Mouse (Mus musculus) embryonic facial prominence, embryonic 11.5 days (tissue): ENCODE data around the gene Hist1h3a. TPM values are rescaled to one million over a fixed set of nuclear protein-coding genes. Genes with fewer than 3 reads are reported as not detected.
"Not testable (repeated sequence)": the region's sequence is repeated elsewhere in the genome, so short reads cannot be mapped to it uniquely, and the experiment has no call there.

ENCODE experiments used
- ATAC-seq: fragments of 200-750 bp; cut with Nextera tagmentation; replicated peaks from 2 replicates; pipeline ENCODE4 v1.8.0; 2017; ENCODE audit warnings: low read depth; ENCODE audit not compliant: insufficient number of reproducible peaks, low FRiP score, low TSS enrichment
- DNase-seq: peaks from one replicate; pipeline ENCODE4 v3.0.0-alpha.2; 2015; ENCODE audit warnings: low spot score
- H3K27ac ChIP-seq: fragments of 300-500 bp; sonication (generic); replicated peaks from 2 replicates; pipeline ENCODE4 v1.5.1; 2014; ENCODE audit warnings: mild to moderate bottlenecking, low read depth, low read length, control low read depth
- H3K27me3 ChIP-seq: fragments of 300-500 bp; sonication (generic); 2 replicates; pipeline ENCODE4 v1.6.1; 2014; ENCODE audit warnings: mild to moderate bottlenecking, low read length, moderate library complexity, mixed read lengths; ENCODE audit not compliant: control insufficient read depth, insufficient read depth
- H3K36me3 ChIP-seq: fragments of 300-500 bp; sonication (generic); replicated peaks from 2 replicates; pipeline ENCODE4 v1.6.1; 2014; ENCODE audit warnings: low read depth, mild to moderate bottlenecking, low read length, moderate library complexity, mixed read lengths; ENCODE audit not compliant: control insufficient read depth, insufficient read depth
- H3K4me1 ChIP-seq: fragments of 300-500 bp; sonication (generic); 2 replicates; pipeline ENCODE4 v1.6.1; 2014; ENCODE audit warnings: low read length, mixed read lengths; ENCODE audit not compliant: control insufficient read depth, insufficient read depth
- H3K4me2 ChIP-seq: fragments of 300-500 bp; sonication (generic); 2 replicates; pipeline ENCODE4 v1.6.1; 2014; ENCODE audit warnings: low read depth, mild to moderate bottlenecking, control low read depth, low read length, moderate library complexity
- H3K4me3 ChIP-seq: fragments of 300-500 bp; sonication (generic); 2 replicates; pipeline ENCODE4 v1.5.1; 2014; ENCODE audit warnings: low read depth, low read length, control low read depth
- H3K9ac ChIP-seq: fragments of 300-500 bp; sonication (generic); replicated peaks from 2 replicates; pipeline ENCODE4 v1.6.1; 2014; ENCODE audit warnings: mild to moderate bottlenecking, control low read depth, low read length
- H3K9me3 ChIP-seq: fragments of 300-500 bp; sonication (generic); replicated peaks from 2 replicates; pipeline ENCODE4 v1.6.1; 2016; ENCODE audit warnings: mild to moderate bottlenecking, low read length, inconsistent platforms, mixed read lengths; ENCODE audit not compliant: control insufficient read depth
- WGBS: fragments of 180-500 bp; shearing (Covaris S2); extraction: QIAGEN DNeasy Blood & Tissue Kit; methylation state at CpG from one replicate; pipeline ENCODE4 v1.1.7; 2014; 5-methylcytosine and 5-hydroxymethylcytosine counted together
- polyA plus RNA-seq: library from polyadenylated mRNA; unstranded; fragments of >200 nt; fragmentation: Nextera tagmentation; extraction: Ambion mirVana; gene quantifications from 2 replicates; pipeline ENCODE4 v1.2.1, GENCODE M21; 2014

The Hist1h3a gene
- polyA plus RNA-seq, 1 experiment from 2014 or later, result 4.0 TPM

DNA sequence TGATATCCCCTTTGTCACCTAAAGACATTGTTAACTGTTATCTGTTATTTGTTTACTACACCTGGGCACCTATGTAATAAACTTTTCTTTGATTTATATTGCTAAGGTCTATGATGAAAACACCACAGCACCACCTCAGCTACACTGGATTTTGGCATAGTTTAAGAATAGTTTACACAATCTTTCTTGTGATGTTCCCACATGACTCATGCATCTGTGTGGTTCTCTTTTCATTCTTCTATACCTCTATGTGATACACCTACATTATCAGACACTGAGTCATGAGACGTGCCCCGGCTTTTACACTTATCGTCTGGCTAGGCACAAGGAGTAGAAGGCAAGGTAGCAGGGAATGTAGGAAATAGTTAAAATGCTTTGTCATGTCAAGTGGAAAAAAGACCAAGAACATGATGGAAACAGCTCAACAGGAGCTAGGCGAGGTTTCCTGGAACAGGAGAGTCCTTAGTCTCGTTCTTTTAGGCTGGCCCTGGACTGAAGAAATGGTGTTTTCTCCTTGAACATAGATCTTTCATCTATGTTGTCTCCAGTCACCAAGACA, 12.5 kb downstream of the Hist1h3a start:
- H3K4me1 ChIP-seq, result no peaks in the 10 kb centered on the region
- H3K9ac ChIP-seq, result no peak overlapping the region
- no peak overlapping the region for H3K4me3 ChIP-seq
- H3K27ac ChIP-seq, result peak overlapping the region; percentile 72; the same call in 1 of the 2 replicates
- no peaks in the 10 kb centered on the region for H3K9me3 ChIP-seq
- 91% methylated on average over 5 of the region's 5 CpGs for WGBS
- H3K4me2 ChIP-seq, result no peak overlapping the region
- H3K36me3 ChIP-seq, result no peaks in the 10 kb centered on the region
- ATAC-seq, result no peak
- DNase-seq, result no peak
- no peaks in the 10 kb centered on the region for H3K27me3 ChIP-seq

DNA sequence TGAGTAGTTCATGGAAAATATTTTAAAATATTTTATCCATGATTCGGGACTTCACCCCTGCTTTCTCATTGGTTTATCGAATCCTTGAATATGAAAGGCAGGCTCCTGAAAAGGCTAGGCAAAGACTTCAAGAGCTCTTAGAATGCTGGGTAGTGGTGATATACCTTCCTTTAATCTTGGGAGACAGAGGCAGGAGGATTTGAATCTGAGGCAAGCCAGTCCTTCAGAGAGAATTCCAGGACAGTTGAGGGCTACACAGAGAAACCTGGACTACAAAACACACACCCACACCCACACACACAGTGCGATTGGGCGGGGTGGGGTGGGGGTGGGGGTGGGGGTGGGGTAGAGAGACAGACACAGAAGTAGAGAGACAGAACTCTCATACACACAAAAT, 14.3 kb downstream of the Hist1h3a start:
- Histone ChIP-seq H3K27me3 (no peaks in the 10 kb centered on the region), H3K4me1 (no peaks in the 10 kb centered on the region), H3K9me3 (no peaks in the 10 kb centered on the region), H3K36me3 (no peaks in the 10 kb centered on the region), H3K4me3 (no peak overlapping the region), H3K9ac (peak overlapping the region; percentile 51), H3K4me2 (peak overlapping the region; percentile 29; the same call in 1 of the 2 replicates), H3K27ac (peak overlapping the region; percentile 99)
- ATAC-seq (no peak), DNase-seq (peak; percentile 68)
- WGBS, result 13% methylated on average over 4 of the region's 4 CpGs

GRCm38 (mm10) chr13:23747081-23747891, 14.9 kb downstream of the Hist1h3a start:
- H3K27me3 ChIP-seq, result no peaks in the 10 kb centered on the region
- no peak for ATAC-seq
- peak overlapping the region; percentile 25 for H3K4me3 ChIP-seq
- peak overlapping the region; percentile 54 for H3K9ac ChIP-seq
- no peaks in the 10 kb centered on the region for H3K9me3 ChIP-seq
- peak; percentile 68 for DNase-seq
- 5% methylated on average over 10 of the region's 13 CpGs for WGBS
- no peaks in the 10 kb centered on the region for H3K36me3 ChIP-seq
- peak overlapping the region; percentile 33 for H3K4me2 ChIP-seq
- peak overlapping the region; percentile 99 for H3K27ac ChIP-seq
- H3K4me1 ChIP-seq, result no peaks in the 10 kb centered on the region

DNA sequence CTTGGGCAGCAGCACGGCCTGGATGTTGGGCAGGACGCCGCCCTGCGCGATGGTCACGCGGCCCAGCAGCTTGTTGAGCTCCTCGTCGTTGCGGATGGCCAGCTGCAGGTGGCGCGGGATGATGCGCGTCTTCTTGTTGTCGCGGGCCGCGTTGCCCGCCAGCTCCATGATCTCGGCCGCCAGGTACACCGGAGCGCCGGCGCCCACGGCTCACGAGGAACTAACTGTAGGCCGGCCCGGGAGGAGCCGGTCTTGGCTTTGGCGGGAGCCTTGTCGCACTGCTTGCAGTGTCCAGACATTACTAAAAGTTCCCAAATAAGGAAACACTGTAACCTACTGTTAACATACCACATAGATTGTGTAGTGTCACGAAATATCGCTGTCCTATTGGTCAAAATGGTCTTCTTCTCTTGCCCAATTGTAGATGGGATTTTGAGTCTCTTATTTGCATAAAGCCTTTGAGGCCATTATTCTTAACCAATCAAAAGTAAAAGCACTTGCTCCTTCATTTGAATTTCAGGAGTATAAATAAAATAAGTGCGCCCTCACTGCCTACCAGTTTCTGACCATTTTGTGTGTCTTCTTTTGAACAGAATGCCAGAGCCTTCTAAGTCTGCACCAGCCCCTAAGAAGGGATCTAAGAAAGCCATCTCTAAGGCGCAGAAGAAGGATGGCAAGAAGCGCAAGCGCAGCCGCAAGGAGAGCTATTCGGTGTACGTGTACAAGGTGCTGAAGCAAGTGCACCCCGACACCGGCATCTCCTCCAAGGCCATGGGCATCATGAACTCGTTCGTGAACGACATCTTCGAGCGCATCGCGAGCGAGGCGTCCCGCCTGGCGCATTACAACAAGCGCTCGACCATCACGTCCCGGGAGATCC, 15.7 kb downstream of the Hist1h3a start, which contains the start of gene Hist1h2bb:
TSS of gene Hist1h2bb (plus strand) at position 534 of the 880 bp plus-strand sequence.
- peak; percentile 91 for DNase-seq
- not testable (repeated sequence) for H3K36me3 ChIP-seq, H3K4me1 ChIP-seq, H3K9me3 ChIP-seq, H3K27me3 ChIP-seq
- peak within 1 kb of the TSS; percentile 74 for H3K9ac ChIP-seq
- H3K27ac ChIP-seq, result peak within 1 kb of the TSS; percentile 99
- H3K4me3 ChIP-seq, result peak within 1 kb of the TSS; percentile 39
- H3K4me2 ChIP-seq, result peak within 1 kb of the TSS; percentile 49
- ATAC-seq, result peak; percentile 95
- WGBS, result under 1% methylated on average over 33 of the region's 58 CpGs

DNA sequence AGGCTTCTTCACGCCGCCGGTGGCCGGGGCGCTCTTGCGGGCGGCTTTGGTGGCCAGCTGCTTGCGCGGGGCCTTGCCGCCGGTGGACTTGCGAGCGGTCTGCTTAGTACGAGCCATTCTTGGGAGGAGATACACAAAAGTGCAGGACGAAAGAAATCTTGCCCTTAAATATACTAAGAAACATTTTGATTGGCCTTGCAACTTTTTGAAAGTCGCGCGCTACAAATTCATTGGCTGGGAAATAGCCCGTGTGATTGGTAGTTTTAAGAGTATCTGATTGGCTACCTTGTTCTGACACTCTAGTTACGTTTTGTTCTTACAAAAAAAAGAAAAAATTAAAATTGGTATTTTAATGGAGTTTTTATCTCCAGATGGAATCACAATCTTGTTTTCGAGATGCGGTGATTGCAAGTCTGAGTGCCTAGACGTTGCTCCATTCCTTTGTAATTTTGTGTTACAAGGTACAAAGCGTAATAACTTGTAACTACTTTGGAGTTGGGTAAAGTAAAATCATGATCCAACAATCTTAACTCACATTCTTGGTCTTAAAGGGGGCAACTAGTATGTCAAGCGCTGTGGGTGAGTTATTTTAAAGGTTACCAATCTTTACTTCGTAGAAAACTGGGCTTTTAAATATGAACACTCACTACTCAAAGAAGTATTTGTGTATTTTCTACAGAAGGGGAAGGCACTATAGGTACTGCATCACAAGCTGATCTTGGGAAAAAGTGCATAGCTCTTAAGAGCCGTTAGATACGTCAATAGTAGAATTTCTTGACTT, 16.6 kb downstream of the Hist1h3a start, which contains the start of gene Hist1h3c:
TSS of gene Hist1h3c (minus strand) at position 222 of the 781 bp plus-strand sequence.
- Histone ChIP-seq H3K9ac (peak within 1 kb of the TSS; percentile 74), H3K36me3 (no peaks in the 10 kb centered on the region), H3K4me1 (no peaks in the 10 kb centered on the region), H3K27ac (peak within 1 kb of the TSS; percentile 99), H3K9me3 (no peaks in the 10 kb centered on the region), H3K4me2 (peak within 1 kb of the TSS; percentile 49), H3K4me3 (peak within 1 kb of the TSS; percentile 39), H3K27me3 (no peaks in the 10 kb centered on the region)
- peak; percentile 50; the same call in 1 of the 2 replicates for ATAC-seq
- DNase-seq, result peak; percentile 94
- under 1% methylated on average over 23 of the region's 28 CpGs for WGBS

GRCm38 (mm10) chr13:23744421-23745380, 17.5 kb downstream of the Hist1h3a start:
- peak; percentile 64 for DNase-seq
- Histone ChIP-seq H3K27ac (peak overlapping the region; percentile 99), H3K4me1 (no peaks in the 10 kb centered on the region), H3K9me3 (no peaks in the 10 kb centered on the region), H3K4me3 (peak overlapping the region; percentile 39), H3K27me3 (no peaks in the 10 kb centered on the region), H3K9ac (peak overlapping the region; percentile 68), H3K36me3 (no peaks in the 10 kb centered on the region), H3K4me2 (peak overlapping the region; percentile 49)
- 1% methylated on average over 13 of the region's 36 CpGs for WGBS
- ATAC-seq, result no peak
